Mouse (Mus musculus): Measurements from ENCODE around the gene Vat1. TPM values are rescaled to one million over a fixed set of nuclear protein-coding genes. Genes with fewer than 3 reads are reported as not detected.
"Not testable (repeated sequence)": the region's sequence is repeated elsewhere in the genome, so short reads cannot be mapped to it uniquely, and the experiment has no call there.

The Vat1 gene
- polyA plus RNA-seq, 1 experiment = 218 TPM

DNA sequence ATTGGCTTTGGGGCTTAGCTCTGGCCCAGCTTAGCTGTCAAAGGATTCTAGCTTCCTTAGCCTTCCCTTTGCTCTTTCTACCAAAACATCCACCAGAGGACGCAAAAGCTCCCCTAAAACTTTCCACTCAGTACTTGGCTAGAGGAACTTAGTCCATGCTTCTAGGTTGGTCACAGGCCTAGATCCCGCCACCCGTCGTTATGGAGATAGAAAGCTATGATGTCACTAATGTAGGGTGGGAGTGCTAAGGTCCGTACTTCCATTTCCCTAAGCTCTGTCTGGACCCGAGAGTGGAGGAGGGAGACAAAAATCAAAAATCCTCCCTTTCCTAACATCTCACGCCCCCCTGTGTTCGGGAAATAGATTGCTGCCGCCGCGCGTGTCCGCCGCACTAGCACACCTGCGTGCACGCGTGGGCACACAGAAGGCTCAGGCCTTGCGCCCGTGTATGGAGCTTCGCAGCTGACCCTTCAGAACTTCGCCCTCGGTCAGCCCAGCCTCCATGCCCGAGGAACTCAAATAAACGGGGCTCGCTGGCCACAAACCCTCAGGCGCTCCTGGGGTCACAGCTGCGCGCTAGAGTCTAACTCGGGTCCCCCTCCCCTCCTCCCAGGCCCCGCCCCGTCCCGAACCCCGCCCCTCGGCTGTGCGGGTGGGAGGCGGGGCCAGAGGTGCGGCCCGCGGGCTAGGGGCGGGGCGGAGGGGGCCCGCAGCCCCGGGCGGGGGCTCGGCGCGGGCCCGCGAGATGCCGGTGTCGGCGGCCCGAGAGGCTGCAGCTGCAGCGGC, 1.6 kb upstream of the Vat1 start:
- H3K4me1 ChIP-seq (ENCODE audit: control insufficient read depth, insufficient read depth, low read length) = 0 out of 2 replicates have a peak, but pooled peaks cover 5% of the 10 kb centered on the region
- TF ChIP-seq CTCF (IDR thresholded peaks at IDR 0.05; ENCODE audit: borderline replicate concordance, insufficient read depth, low read length) (0 out of 2 replicates have a peak, but pooled peaks have one; percentile 14), POLR2A (IDR thresholded peaks at IDR 0.05; ENCODE audit: low read depth, low read length) (0 out of 2 replicates have a peak, but pooled peaks have one; percentile 18)
- H3K4me3 ChIP-seq (ENCODE audit: insufficient read depth, low read length) = peak overlapping the region; percentile 71
- H3K27ac ChIP-seq (ENCODE audit: insufficient read depth, low read length) = no peak overlapping the region

DNA sequence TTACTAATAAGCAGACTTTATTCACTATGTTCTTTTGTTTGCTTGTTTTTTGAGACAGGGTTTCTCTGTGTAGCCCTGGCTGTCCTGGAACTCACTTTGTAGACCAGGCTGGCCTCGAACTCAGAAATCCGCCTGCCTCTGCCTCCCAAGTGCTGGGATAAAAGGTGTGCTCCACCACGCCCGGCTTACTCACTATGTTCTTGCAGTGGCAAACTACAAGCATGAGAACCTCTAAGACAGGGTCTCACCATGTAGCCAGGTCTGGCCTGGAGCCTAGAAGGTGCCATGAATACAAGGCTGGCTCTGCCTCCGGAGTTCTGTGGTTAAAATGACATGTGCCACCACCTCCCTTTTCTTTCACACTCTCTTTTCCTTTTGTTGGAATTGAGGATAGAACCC, 521 bp upstream of the Vat1 start:
- peak overlapping the region; percentile 57 for H3K4me3 ChIP-seq (ENCODE audit: insufficient read depth, low read length)
- not testable (repeated sequence) for H3K4me1 ChIP-seq (ENCODE audit: control insufficient read depth, insufficient read depth, low read length); H3K27ac ChIP-seq (ENCODE audit: insufficient read depth, low read length)

DNA sequence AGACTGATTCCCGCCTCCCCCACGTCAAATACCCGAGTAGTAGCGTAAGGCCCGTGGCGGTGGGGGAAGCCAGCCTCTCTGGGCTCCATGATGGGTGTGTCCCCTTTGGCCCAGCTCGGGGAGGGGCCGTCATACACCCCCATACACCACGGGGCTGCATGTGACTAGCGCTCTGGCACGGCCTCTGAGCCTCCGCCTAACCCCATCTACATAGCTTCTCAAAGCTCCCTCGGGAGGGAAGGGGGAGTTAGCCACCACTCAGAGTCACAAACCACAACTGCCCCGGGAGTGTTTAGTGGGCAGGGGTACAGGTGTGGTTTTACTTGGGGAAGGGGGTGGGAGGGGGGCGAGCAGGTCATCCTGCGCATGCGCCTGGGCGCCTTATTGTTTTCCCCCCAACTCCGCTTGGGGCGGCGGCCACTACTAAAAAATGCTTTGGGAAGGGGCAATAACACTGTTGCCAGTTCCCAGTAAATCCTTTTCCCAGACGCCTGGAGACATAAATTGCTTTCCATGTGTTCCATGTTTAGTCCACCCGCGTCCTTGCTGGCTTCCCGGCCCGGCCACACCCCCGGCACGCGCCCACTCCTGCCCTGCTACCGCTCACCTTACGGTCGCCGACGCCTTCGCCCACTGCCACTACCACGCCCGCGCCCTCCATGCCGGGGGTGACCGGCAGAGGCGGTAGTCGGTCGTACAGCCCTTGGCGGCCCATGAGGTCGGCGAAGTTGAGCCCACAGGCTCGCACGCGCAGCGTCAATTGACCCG, 745 bp downstream of the Vat1 start:
- TF ChIP-seq POLR2A (IDR thresholded peaks at IDR 0.05; ENCODE audit: low read depth, low read length) (peak; percentile 54), CTCF (IDR thresholded peaks at IDR 0.05; ENCODE audit: borderline replicate concordance, insufficient read depth, low read length) (no peak)
- peak overlapping the region; percentile 57 for H3K4me3 ChIP-seq (ENCODE audit: insufficient read depth, low read length)
- 0 out of 2 replicates have a peak, but pooled peaks cover 10% of the 10 kb centered on the region for H3K4me1 ChIP-seq (ENCODE audit: control insufficient read depth, insufficient read depth, low read length)
- peak overlapping the region; percentile 76 for H3K27ac ChIP-seq (ENCODE audit: insufficient read depth, low read length)

DNA sequence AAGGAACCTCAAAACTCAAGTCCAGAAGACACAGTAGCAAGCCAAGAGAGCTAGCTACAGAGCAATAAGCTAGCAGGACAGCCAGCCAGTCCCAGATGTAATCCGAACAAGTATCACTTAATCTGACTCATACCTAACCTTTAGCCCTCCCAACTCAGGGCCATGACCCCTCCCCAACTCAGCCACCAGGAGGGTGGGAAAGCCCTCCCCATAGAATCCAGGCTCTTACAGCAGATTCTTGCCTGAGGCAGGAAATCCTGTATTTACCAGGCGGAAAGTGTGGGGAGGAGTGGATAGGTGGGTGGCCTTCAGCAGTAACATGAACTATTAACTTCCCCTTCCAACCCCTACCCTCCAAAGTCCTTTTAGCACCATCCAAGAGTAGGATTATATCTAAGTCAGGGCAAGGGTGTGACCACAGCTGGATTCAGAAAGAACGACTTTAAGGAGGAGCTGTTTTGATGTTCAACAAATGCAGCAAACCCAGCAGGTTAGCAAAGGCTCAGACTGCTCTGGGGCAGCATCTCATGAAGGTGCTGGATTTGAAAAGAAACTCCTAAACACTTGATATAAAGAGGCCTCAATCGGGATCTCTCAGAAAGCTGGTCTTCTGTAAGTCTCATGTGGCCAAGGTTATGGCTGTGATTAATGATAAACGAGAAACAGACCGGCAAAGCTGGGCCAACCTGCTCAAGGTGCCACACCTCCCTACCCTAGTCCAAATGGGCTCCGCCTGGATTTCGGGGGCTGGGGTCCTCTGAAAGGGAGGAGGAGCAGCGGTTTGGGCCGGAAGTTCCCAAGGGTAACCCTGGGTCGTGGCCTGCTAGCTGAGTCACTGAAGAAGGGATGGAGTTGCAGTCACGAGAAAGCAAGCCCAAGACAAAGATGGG, 1.6 kb downstream of the Vat1 start, which contains the start of gene Rnd2:
Gene Rnd2 (plus strand): TSS at position 789 of the 890 bp plus-strand sequence.
- peaks cover 10% of the 10 kb centered on the region; the same call in 1 of the 2 replicates for H3K4me1 ChIP-seq (ENCODE audit: control insufficient read depth, insufficient read depth, low read length)
- TF ChIP-seq CTCF (IDR thresholded peaks at IDR 0.05; ENCODE audit: borderline replicate concordance, insufficient read depth, low read length) (no peak), POLR2A (IDR thresholded peaks at IDR 0.05; ENCODE audit: low read depth, low read length) (no peak; the same call in 1 of the 2 replicates)
- peak within 1 kb of the TSS; percentile 57 for H3K4me3 ChIP-seq (ENCODE audit: insufficient read depth, low read length)
- peak within 1 kb of the TSS; percentile 76 for H3K27ac ChIP-seq (ENCODE audit: insufficient read depth, low read length)

DNA sequence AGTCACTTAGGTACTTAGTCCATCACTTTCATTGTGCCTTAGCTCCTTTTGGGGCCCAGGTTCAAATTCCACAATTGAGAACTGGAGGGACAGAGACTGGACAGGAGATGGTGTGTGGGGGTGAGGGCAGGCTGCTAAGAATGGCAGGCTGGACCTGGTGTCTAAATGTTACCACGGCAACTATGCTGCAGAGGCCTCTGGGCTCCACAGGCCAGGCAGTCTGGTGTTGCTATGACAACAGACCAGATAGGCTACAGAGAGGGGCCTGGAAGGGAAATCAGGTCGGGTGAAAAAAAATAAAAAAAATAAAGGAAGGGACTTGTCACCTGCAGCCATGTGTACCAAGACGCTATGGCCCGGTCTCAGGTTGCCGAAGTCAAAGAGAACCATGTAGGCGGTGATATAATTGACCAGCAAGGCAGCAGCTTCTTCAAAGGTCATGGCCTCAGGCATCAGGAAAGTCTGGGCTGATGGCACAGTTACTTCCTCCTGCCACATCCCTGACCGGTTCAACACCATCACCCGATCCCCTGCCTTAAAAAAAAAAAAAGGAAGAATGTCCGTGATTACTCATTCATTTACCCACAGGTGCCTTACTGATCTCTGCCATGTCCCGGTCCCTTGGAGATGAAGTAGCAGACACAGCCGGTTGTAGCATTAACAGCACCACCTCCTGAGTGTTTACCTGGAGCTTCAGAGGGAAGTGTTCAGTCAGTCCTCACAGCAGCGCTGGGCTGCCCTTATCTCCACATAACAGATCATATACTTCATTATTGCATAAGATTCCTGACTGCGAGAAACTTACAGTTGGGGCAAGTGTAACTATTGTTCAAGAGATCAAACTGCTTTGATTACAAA, 3.2 kb downstream of the Vat1 start:
- H3K4me1 ChIP-seq (ENCODE audit: control insufficient read depth, insufficient read depth, low read length) = peaks cover 4% of the 10 kb centered on the region; the same call in 1 of the 2 replicates
- TF ChIP-seq CTCF (IDR thresholded peaks at IDR 0.05; ENCODE audit: borderline replicate concordance, insufficient read depth, low read length) = no peak
- no peak for TF ChIP-seq POLR2A (IDR thresholded peaks at IDR 0.05; ENCODE audit: low read depth, low read length)
- no peak overlapping the region for H3K4me3 ChIP-seq (ENCODE audit: insufficient read depth, low read length)
- no peak overlapping the region for H3K27ac ChIP-seq (ENCODE audit: insufficient read depth, low read length)

DNA sequence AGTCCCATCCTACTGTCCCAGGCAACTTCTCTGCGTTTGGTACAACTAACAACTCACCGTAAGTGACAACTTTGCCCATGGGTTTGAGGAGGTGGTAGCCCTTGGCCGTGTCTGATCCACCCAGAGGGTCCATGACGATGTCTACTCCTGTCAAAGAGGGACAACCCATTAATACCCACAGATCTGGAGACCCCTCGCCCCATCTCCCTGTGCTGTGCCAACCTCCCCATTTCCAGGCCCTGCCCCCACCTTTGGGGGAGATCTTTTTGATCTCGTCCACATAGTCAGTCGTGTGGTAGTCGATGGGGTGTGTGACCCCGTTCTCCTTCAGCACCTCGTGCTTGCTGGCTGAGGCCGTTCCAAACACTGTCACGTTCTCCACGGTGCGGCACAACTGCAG, 3.9 kb downstream of the Vat1 start:
- TF ChIP-seq CTCF (IDR thresholded peaks at IDR 0.05; ENCODE audit: borderline replicate concordance, insufficient read depth, low read length) (no peak), POLR2A (IDR thresholded peaks at IDR 0.05; ENCODE audit: low read depth, low read length) (no peak)
- H3K4me3 ChIP-seq (ENCODE audit: insufficient read depth, low read length) = no peak overlapping the region
- no peak overlapping the region for H3K27ac ChIP-seq (ENCODE audit: insufficient read depth, low read length)
- H3K4me1 ChIP-seq (ENCODE audit: control insufficient read depth, insufficient read depth, low read length) = peaks cover 4% of the 10 kb centered on the region; the same call in 1 of the 2 replicates

DNA sequence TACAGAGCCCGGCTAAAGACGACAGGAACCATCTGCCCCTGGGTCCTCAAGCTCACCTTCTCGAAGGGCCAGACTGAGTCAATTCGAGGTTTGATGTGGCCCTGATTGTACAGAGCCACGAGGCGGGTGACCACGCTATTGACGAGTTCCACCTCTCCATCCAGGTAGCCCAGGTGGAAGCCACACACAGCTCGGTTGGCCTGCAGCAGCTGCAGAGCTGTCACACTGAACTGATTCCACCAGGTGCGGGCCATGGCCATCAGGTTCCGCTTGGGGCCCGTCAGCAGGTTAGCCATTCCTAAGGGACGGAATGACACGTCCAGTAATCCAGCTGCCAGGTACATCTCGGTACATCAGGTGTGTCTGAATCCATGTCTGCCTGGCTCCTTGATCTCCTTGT, 5.7 kb downstream of the Vat1 start:
- H3K4me3 ChIP-seq (ENCODE audit: insufficient read depth, low read length) = no peak overlapping the region
- TF ChIP-seq CTCF (IDR thresholded peaks at IDR 0.05; ENCODE audit: borderline replicate concordance, insufficient read depth, low read length) (no peak), POLR2A (IDR thresholded peaks at IDR 0.05; ENCODE audit: low read depth, low read length) (no peak)
- H3K4me1 ChIP-seq (ENCODE audit: control insufficient read depth, insufficient read depth, low read length) = peaks cover 4% of the 10 kb centered on the region; the same call in 1 of the 2 replicates
- no peak overlapping the region for H3K27ac ChIP-seq (ENCODE audit: insufficient read depth, low read length)

DNA sequence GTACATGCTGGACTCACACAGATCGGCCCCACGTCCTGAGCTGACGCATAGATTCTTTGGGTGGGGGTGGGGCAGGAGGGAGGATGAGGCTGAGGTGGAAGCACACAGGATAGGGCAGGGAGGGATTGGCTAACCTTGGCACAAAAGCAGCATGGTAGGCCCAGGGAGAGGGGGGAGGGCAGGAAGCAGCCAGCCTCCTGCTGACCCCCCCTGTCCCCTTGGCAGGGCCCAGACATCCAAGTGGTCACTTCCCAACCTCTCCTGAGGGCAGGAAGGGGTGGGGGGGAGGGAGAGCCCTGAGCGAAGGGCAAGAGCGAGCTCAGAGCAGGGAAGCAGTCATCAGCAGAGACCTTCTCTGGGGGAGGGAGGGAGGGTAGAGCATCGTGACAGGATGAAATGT, 6.3 kb downstream of the Vat1 start:
- TF ChIP-seq POLR2A (IDR thresholded peaks at IDR 0.05; ENCODE audit: low read depth, low read length) (no peak), CTCF (IDR thresholded peaks at IDR 0.05; ENCODE audit: borderline replicate concordance, insufficient read depth, low read length) (no peak)
- Histone ChIP-seq H3K4me3 (ENCODE audit: insufficient read depth, low read length) (no peak overlapping the region), H3K4me1 (ENCODE audit: control insufficient read depth, insufficient read depth, low read length) (peaks cover 6% of the 10 kb centered on the region), H3K27ac (ENCODE audit: insufficient read depth, low read length) (no peak overlapping the region)

Measured in embryonic fibroblast, embryonic 13.5 days (primary cell).